Comparison of ENCODE assay signal across 8 mouse cellular contexts in genomic region chr5:81020281-81021005, GRCm38 (mm10). TPM values are rescaled to one million over a fixed set of nuclear protein-coding genes. Genes with fewer than 3 reads are reported as not detected.
DNase-seq lines count a peak whose midpoint lies in the region; ATAC-seq and TF ChIP-seq lines count a peak whose summit lies in the region.

No protein-coding gene starts in this region.

- under 1% methylated on average over 54 of the region's 67 CpGs for WGBS in forebrain, embryonic 12.5 days
- under 1% methylated on average over 66 of the region's 67 CpGs for WGBS in olfactory bulb, adult 2 months

- peak overlapping the region; percentile 45; the same call in 1 of the 2 replicates for H3K9ac ChIP-seq in ES-E14 (ENCODE audit: insufficient read depth, low read depth, low read length, poor library complexity, severe bottlenecking)
- peak overlapping the region; percentile 92 for H3K9ac ChIP-seq in forebrain, embryonic 12.5 days

- H3K27ac ChIP-seq in ES-E14 (ENCODE audit: insufficient read depth, low read depth, low read length, poor library complexity, severe bottlenecking) = no peak overlapping the region
- H3K27ac ChIP-seq in brown adipose tissue, adult 24 weeks (replicated peaks; ENCODE audit: low read depth, low read length) = no peak overlapping the region
- H3K27ac ChIP-seq in forebrain, embryonic 12.5 days = peak overlapping the region; percentile 97
- peak overlapping the region; percentile 97 for H3K27ac ChIP-seq in layer of hippocampus, adult 2 months
- peak overlapping the region; percentile 96 for H3K27ac ChIP-seq in olfactory bulb, adult 2 months (ENCODE audit: insufficient read depth, low read depth, low read length)

- in situ Hi-C loops in ES-E14 (cut with MboI; ENCODE audit: low sequenced_read_pairs in 2 of 2, unreplicated experiment in 2 of 2) = no loop called here

- peak overlapping the region; percentile 64 to 77 for H3K4me3 ChIP-seq in ES-E14 (ENCODE audit: insufficient read depth in 1 of 2, low read depth in 1 of 2, low read length in 2 of 2, poor library complexity in 1 of 2, severe bottlenecking in 1 of 2)
- H3K4me3 ChIP-seq in brown adipose tissue, adult 24 weeks (ENCODE audit: insufficient read depth, low read depth, low read length) = peak overlapping the region; percentile 68
- H3K4me3 ChIP-seq in forebrain, embryonic 12.5 days (replicated peaks) = peak overlapping the region; percentile 82
- peak overlapping the region; percentile 63 for H3K4me3 ChIP-seq in layer of hippocampus, adult 2 months
- H3K4me3 ChIP-seq in olfactory bulb, adult 2 months (ENCODE audit: insufficient read depth, low read depth, low read length) = peak overlapping the region; percentile 97

- ATAC-seq in forebrain, embryonic 12.5 days (ENCODE audit: low FRiP score) = peak; percentile 64

- DNase-seq in ES-E14 (ENCODE audit: low read depth, low spot score) (no peak), adipocyte (ENCODE audit: low spot score) (no peak)
- peak; percentile 46 to 58 for DNase-seq in heart, postnatal 10 days
- DNase-seq in layer of hippocampus, adult 2 months (ENCODE audit: low spot score in 2 of 2) = peak; percentile 42 to 50
- peak; percentile 18 to 49 for DNase-seq in lung, adult 18-20 months

- TF ChIP-seq CTCF in layer of hippocampus, adult 2 months (conservative IDR thresholded peaks at IDR 0.05) = no peak
- no peak for TF ChIP-seq CTCF in olfactory bulb, adult 2 months (IDR thresholded peaks at IDR 0.05; ENCODE audit: insufficient read depth, low read depth, low read length)

- no peaks in the 10 kb centered on the region for H3K36me3 ChIP-seq in ES-E14 (ENCODE audit: control insufficient read depth, insufficient read depth, low read length, poor library complexity, severe bottlenecking)
- no peaks in the 10 kb centered on the region for H3K36me3 ChIP-seq in forebrain, embryonic 12.5 days (replicated peaks)

- 0 out of 2 replicates have a peak, but pooled peaks have one; percentile 31 for TF ChIP-seq POLR2A in olfactory bulb, adult 2 months (IDR thresholded peaks at IDR 0.05; ENCODE audit: insufficient read depth, low read depth, low read length)

- peak overlapping the region; percentile 82 for H3K4me2 ChIP-seq in forebrain, embryonic 12.5 days

- H3K9me3 ChIP-seq in ES-E14 (ENCODE audit: control insufficient read depth, insufficient read depth, low read depth, low read length) = no peaks in the 10 kb centered on the region
- H3K9me3 ChIP-seq in forebrain, embryonic 12.5 days = no peaks in the 10 kb centered on the region

- H3K4me1 ChIP-seq in ES-E14 (ENCODE audit: control insufficient read depth in 2 of 2, insufficient read depth in 2 of 2, low read length in 2 of 2, poor library complexity in 1 of 2) = peaks cover 0 to 2% of the 10 kb centered on the region in 2 experiments; a peak in 1 of 4 replicates
- peaks cover 3% of the 10 kb centered on the region; the same call in 1 of the 2 replicates for H3K4me1 ChIP-seq in brown adipose tissue, adult 24 weeks (ENCODE audit: control insufficient read depth, insufficient read depth, insufficient read length, low read length)
- H3K4me1 ChIP-seq in forebrain, embryonic 12.5 days = peaks cover 26% of the 10 kb centered on the region
- 0 out of 2 replicates have a peak, but pooled peaks cover 2% of the 10 kb centered on the region for H3K4me1 ChIP-seq in olfactory bulb, adult 2 months (ENCODE audit: control insufficient read depth, insufficient read depth, low read length)

- H3K27me3 ChIP-seq in forebrain, embryonic 12.5 days = peaks cover 21% of the 10 kb centered on the region

- intact Hi-C loops in heart, postnatal 10 days (cut with DNase I) = loop anchor here (5.0 kb wide), 2 partner anchors 52 to 502 kb away; no protein-coding TSS in a partner anchor

TF ChIP-seq in ES-E14, 5 proteins besides CTCF, POLR2A, EP300 and RAD21:
- TF ChIP-seq HCFC1 (IDR thresholded peaks at IDR 0.05; ENCODE audit: borderline replicate concordance, insufficient read depth, low read length) (no peak), ZC3H11A (IDR thresholded peaks at IDR 0.05; ENCODE audit: borderline replicate concordance, low read depth, low read length) (no peak), ZNF384 (IDR thresholded peaks at IDR 0.05; ENCODE audit: low read depth, low read length) (no peak), CHD2 (IDR thresholded peaks at IDR 0.05; ENCODE audit: low read depth, low read length) (no peak), MAFK (IDR thresholded peaks at IDR 0.05; ENCODE audit: insufficient read depth, low read depth, low read length) (no peak)

RNA-seq across cellular contexts. Expression of gene Adgrl3, which starts 0.5 kb away (rescaled TPM):
- total RNA-seq in ES-E14 (2012; rRNA removed) = 5.4 and 11.3 TPM in 2 replicates
- polyA plus RNA-seq in brown adipose tissue, adult 24 weeks (2012; ENCODE audit: insufficient read depth, insufficient read length, missing spikeins) = 0.71 TPM in 1 of 2 replicates, not detected in the other
- 29.2 and 34.6 TPM in 2 replicates for polyA plus RNA-seq in forebrain, embryonic 12.5 days (2016; fragmentation: Nextera tagmentation; extraction: Ambion mirVana)
- 1 to 10 TPM; 8.8 to 9.1 TPM for total RNA-seq in heart, postnatal 10 days (2021)
- total RNA-seq in layer of hippocampus, adult 2 months (2021) = 100 to 1,000 TPM; 177 to 189 TPM
- not detected in 2 replicates for polyA plus RNA-seq in olfactory bulb, adult 2 months (2012; ENCODE audit: insufficient read depth, insufficient read length, low replicate concordance, missing spikeins)

Comparison
In these comparisons a context has a peak if more than half of its experiments do, and no peak if none do; other contexts are left out.
1. DNase-seq: peak in heart, postnatal 10 days (2 of 2), layer of hippocampus, adult 2 months (2 of 2) and lung, adult 18-20 months (2 of 2); none in ES-E14 (single experiment) and adipocyte (single experiment).
2. H3K27ac ChIP-seq: peak in forebrain, embryonic 12.5 days (single experiment), layer of hippocampus, adult 2 months (single experiment) and olfactory bulb, adult 2 months (single experiment); none in ES-E14 (single experiment) and brown adipose tissue, adult 24 weeks (single experiment).
3. RNA of gene Adgrl3, which starts 0.5 kb away (total RNA-seq): 177 to 189 TPM in layer of hippocampus, adult 2 months; 8.8 to 9.1 TPM in heart, postnatal 10 days and 5.4 to 11.3 TPM in ES-E14; every median in the first group is over 10 times any median in the second.
4. Peak in every context shown above with its lines, with median percentiles within 50 percentile points of each other: H3K4me3 ChIP-seq.